Mouse (Mus musculus) lung, postnatal 25 days (tissue): Measurements from ENCODE around the gene Gnptab.
A peak's percentile ranks its signal among the peaks of the same experiment; 100 is the strongest.
"Not testable (repeated sequence)": the region's sequence is repeated elsewhere in the genome, so short reads cannot be mapped to it uniquely, and the experiment has no call there.

Experiments used
- DNase-seq: peaks from one replicate; pipeline ENCODE4 v3.0.0; 2022; ENCODE audit warnings: low spot score

Gnptab gene

DNA sequence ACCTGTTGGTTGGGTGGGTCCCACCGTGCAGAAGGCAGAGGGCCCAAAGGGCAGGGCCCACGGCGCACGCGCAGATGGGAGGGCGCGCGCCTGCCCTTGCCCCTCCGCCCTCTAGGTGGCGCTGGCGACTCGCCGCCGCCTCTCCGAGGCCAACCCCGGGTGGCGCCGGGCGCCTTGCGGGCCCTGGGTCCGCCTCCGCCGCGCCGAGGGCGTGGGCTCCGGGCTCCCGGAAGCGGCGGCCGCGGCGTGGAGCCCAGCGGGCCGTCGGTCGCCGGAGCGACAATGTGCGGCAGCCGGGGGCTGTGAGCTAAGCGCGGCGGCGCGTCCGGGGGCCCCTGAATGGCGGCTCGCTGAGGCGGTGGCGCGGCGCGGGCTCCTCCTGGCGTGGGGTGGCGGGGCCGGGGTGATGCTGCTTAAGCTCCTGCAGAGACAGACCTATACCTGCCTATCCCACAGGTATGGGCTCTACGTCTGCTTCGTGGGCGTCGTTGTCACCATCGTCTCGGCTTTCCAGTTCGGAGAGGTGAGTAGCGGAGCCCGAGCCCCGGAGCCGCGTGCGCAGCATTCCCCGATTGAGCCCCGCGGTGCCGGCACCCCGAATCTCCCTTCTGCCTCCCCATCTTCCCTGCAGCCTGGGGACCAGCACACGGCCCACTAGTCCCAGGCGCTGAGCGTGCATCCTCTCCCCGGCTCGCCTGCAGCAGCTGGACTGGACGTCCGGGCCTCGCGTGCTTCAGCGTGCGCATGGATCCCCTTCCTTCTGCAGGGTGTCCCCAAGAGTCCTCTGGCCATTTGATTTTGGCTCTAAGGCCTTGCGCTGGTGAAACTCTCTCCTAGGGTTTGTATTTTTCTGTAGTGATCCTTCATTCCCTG lies at the start of gene Gnptab, which contains the start of gene Dram1:
Gnptab (plus strand) TSS at position 120 of the 873 bp plus-strand sequence.
Dram1 (minus strand) TSS at position 68 of the 873 bp plus-strand sequence.
- peak; percentile 85 for DNase-seq

DNA sequence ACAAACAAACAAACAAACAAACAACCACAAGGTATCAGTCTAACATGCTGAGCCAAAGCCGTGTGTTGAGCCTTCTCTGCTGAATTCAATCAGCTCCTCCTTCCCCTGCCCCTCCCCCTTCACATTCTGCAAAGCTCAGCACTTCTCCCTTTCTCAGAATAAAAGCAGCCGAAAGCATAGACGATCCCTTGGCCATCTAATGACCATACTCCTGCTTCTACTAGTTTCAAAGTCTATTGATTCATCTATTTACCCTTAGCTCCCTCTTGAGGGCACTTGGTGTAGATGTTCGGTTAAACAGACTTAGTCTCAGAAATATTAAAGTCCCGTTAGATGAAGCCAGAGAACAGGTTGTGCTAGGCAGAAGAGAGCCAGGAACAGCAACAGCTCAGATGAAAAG lies 48.2 kb upstream of the Gnptab start:
- no peak for DNase-seq

DNA sequence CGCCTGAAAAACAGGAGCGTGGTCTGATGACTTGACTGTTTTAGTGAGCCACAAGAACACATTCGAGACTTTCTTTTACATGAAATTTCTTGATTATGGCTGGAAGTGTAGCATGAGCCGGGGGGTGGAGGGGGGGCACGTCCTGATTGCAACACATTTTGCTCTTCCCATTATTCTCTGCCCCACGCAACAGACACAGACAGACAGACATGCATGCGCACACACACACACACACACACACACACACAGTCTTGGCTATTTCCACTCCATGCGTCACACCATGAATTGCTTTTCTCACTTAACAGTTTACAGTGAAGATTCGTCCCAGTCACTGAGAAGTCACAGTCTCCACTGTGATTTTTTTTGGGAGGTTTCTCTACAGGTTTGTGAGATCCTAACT lies 38.3 kb upstream of the Gnptab start:
- no peak for DNase-seq

DNA sequence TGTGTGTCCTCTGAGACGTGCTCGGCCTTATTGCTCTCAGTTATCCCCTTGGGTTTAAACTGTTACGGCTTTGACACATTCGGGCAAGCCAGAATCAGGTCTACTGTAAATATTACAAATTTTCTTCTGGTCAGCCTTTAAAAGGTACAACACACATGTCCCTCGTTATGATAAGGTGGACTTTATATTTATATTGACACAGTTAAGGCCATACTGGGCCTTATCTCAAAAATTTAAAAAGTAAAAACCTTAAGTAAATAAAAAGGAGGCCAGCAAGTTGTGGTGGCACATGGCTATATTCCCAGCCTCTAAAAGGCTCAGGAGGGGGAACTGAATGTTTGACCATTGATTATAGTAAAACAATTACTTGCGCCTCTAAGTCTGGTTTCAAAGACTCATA lies 37.6 kb upstream of the Gnptab start:
- DNase-seq: no peak

DNA sequence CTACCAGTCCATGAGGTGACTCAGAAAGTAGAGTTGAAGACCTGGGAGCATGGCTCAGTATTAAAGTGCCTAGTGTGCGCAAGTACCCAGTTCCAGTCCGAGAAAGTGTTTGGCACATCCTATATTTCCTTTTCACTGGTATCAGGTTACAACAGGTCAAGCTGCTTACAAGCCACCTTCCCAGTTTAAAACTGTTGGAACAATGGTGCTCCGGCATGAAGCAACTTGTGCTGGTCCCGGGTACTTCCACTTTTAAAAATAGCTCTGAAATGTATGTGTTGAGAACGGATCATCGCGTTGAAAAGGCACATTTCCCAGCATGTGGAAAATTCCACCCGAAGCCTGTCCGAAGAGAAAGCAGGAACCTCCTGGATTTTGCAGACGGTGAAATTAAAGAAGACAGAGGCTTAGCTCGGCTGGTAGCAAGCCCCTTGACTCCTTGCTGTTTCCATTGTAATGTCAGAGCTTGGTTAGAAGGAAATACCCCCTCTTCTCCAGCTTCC lies 33.0 kb upstream of the Gnptab start:
- peak; percentile 57 for DNase-seq

DNA sequence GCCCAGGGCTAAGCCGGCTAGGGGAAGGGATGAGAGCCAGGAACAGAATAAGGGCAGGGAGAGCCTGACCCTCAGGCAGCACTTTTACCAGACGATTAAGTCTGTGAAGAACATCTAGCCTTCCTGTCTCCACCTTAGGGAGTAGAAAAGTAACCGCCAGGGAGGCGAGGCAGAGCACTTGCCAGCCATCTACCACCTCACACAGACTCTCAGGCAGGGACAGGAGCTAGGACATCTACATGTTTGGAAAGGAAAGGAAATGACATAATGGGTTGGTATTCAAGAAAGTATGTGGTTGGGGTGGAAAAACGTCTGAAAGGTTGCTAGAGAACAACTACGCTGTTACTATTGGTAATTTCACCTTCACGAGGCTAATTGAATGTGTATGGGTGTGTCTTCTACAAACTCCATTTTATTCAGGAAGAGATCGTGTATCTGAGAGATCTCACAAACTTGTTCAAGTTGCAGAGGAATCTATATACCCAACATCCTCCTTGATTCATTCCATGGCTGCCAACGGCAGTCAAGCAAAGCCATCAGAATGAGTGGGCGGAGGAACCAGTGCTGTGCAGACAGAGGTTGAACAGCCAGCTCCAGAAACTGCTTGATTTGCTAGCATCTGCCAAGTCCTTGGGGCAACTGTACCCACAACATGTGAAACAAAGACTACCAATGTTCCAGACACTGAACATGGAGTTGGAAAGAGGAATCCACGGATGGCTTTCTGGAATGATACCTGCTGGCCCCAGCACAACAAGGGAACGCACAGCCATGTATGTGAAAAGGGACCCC lies 32.3 kb upstream of the Gnptab start:
- no peak for DNase-seq

DNA sequence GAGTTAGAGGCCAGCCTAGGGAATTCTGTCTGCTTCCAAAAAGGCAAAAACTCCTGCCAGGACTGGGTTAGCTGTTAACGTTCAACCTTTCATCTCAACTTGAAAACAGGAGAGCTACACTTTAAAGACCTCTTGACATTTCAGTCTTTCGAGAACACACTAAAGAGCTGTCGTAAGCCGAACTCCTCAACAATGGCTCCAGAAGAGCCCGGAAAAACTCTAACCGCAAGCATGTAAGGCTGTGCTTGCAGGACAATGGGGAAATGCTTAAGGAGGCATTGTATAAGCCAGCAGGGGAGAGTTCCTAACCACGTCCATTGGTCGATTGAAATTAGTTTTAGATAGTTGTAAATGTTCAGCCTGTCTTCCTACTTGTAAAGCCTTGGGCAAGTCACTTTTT lies 29.1 kb upstream of the Gnptab start:
- peak; percentile 86 for DNase-seq

DNA sequence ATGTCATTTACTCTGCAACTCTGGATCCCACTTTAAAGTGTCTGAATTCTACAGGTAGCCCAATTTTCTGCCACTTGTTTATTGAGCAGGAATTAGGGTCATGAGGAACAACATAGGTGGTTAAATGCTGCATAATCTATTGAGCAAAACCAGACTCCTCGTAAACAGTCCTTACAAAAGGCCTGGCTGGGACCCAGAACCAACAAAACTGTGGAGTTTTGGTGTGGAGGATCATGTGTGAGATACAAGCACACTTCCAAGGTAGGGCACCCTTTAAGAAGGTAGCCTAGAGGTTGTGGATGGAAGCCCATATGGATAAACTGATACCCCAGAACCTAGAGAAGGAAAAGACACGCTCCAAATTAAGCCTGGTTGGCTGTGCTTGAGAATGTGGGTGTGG lies 28.2 kb upstream of the Gnptab start:
- DNase-seq: peak; percentile 59

DNA sequence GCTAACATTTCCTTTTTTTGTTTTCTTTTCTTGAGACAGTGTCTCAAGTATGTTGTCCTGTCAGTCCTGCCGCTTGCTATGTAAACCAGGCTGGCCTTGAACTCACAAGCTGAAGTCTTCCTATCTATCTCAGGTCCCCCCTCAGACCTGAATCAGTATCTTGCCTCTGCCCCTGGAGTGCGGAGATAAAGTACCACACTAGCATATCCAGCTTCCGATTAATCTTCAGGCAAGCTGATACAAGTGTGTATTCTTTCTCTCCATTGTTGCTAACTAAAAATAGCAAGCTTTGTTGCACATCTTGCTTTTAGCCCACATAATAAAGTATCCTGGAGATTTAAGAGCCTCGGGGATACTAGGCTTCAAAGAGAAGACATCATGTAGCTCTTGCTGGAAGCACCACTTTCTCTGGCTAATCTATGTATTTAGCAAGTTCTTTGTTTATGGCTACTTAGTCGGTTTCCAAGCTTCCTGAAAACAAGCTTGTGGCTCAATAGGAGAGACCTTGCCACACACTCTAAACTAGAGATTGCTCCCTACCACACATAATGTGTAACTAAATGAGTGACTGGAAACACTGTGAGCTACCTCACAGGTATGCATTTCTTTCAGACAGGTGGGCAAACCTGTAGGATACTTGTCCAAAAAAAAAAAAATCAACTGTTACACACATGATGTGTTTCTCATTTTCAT lies 27.4 kb upstream of the Gnptab start:
- DNase-seq: no peak

DNA sequence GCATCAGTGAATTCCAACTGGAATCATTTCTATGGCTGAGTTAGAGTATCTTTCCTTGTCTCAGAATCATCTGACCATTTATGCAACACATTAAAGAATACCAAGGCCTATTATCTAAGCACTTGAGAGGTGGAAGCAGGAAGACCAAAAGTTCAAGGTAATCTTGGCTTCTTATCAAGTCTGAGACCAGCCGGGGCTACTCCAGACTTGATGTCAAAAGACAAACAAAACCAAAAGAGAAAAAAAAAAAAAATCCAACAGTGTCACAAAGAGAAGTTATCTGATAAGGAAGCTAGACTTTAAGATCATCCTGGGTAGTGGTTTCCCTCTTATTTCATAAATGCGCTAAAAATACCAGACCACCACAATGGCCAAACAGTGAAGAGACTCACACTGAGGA lies 26.4 kb upstream of the Gnptab start:
- peak; percentile 69 for DNase-seq

DNA sequence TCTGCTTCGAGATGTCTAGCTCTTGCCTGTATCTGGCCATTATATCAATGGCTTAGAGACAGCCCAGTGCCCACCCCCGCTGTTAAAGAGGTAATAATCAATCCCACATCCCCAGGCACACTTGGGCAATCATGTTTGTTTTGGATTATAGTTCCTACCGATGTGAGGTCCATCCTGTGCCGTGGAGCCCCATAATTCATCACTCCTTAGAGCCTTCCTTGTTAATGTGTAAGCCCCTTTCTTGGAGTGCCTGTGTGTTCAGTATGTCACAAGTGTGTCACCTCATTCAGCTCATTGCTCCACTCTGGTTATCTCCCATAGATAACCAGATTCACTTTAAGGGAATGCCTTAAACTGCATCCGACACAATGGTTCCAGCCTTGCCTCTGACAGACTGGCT lies 24.3 kb upstream of the Gnptab start:
- no peak for DNase-seq

DNA sequence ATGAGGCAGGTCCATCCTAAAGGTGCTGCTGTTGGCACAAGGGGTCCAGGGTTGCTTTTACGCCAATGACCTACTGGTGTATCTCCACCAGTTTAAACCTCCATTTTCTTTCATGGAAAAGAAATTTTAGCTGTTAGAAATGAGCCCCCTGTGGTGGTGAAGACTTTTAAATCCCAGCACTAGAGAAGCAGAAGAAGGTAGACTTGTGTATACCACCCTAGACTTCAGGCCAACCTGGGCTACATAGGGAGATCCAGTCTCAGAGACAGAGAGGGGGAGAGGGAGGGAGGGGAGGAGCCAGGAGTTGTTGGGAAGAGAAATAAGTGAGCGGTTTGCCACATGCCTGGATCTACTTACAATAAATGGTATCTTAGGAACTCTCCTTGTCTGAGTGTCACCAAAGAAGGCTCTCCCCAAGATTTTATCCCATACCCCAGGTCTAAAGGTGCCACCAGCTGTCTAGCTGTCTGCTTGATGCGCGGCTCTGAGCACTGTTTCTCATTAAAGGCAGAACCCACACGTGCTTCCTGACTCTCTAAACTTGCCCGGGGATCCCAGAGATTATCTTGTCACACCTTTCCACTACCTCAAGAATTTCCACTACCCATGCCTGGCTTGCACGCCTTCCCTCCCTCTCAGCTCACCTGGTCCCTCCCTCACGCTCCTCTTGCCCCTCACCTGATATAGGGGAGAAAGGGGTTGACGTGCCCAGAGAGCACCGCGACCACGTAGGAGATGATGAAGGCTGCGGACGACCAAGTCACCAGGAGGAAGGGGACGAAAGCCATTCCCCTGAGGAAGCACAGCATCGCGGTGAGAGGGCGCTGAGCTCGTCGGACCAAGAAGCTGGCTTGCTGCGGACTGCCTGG lies 22.6 kb upstream of the Gnptab start:
- no peak for DNase-seq

DNA sequence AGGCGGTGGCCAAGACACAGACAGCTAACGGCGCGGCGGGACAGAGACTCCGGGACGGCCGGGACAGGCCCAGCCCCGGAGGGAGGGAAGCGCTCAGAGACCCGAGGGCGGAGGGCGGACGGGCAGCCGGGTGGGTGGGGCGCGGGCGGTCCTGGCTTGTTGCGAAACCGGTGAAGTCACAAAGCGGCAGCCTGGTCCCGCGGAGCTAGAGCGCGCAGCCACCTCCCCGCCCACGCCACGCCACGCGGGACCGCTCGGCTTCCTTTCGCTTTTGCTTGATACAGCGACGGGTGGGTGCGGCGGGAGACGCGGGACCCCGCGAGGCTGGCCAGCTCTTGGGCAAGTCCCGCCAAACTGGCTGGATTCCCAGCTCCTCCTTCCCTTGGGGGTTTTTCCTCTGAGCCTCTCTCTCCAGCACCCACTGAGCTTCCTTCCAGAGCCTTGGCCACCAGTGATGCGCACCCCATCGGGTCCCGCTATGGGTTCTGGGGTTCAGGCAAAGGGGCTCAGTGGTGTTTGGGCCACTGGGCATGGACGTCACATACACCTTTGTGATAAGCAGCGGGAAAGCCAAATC lies 21.9 kb upstream of the Gnptab start:
- peak; percentile 80 for DNase-seq

DNA sequence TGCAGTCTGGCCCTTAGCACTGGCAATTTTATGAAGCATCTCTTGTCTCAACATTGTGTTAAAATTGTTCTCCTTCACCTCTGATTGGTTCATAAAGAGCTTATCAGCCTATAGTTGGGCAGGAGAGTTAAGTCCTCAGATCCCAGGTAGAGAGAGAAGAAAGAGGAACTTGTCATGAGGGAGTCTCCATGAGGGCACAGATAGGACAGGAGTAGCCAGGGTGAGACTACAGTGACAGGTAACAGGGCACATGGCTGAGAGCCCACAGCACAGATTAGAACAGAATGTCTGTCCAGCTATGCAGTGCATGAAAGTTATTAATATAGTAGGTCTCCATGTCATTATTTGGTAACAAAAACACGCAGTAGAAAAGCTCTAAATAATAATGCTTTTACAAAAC lies 16.7 kb upstream of the Gnptab start:
- no peak for DNase-seq

DNA sequence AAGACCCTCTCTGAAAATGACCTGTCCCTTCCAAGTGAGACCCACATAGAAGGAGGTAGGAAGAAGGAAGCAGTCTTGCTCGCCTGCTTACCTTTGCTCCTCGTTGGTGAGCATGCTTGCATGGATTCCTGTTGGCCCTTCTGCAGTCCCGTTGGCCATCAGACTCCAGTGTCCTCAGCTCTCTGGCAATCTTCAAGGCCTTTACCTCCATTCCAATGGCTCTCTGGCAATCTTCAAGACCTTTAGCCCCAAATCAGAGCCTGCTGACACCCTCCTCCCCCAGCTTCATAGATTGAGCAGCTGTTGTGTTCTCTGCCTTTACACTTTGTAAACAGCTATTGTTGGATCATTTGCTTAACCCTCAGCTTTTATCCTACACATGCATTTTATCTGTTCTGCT lies 14.7 kb upstream of the Gnptab start:
- no peak for DNase-seq

DNA sequence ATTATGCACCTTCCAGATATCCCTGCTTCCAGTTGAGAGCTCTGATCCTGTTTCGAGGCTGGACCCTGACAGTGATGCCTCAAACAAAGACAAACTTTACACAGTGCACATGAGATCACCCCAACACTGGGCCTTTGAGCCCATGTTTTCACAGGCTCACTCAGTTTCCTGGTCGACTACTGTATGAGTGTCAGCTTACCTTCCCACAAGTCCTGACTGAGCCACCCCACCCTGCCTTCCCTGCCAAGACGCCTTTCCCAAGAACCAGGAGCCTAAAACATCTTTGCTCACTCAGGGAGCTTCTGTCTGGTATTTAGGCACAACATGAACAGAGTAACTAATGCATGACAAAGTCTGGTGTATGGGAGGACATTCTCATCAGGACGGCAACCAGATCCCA lies 9.7 kb upstream of the Gnptab start:
- no peak for DNase-seq

DNA sequence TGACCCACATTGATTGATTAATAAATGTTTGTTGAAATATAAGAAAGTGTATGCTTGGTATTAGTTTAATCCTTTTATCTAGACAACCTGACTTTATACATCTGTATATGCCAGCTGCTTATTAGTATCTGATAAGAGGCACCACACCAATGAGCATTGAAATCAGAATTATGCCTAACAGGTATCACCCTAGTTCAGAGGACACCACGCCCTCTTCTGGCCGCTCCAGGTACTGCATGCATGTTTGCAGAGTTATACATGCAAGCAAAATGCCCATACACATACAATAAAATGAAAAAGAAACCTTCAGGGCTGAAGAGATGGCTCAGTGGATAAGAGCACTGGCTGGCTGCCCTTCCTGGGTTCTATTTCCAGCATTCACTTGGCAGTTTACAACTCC lies 7.1 kb upstream of the Gnptab start:
- no peak for DNase-seq

DNA sequence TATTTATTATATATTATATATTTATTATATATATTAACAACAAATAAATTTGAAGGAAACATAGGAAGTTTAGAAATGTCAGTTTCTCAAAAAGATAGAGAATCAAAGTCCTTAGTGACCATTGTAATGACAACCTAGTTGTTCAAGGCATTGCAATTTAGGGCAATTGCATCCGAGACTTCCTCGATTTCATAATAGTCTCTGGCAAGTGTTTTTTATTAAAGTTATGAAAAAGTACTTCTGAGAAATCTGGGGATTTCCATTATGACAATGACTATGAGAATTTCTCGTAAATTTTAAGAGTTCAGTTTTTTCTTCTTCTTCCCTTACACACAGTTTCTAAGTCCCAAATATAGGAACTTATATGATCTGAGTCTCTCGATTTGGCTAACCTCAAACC lies 6.5 kb upstream of the Gnptab start:
- no peak for DNase-seq

DNA sequence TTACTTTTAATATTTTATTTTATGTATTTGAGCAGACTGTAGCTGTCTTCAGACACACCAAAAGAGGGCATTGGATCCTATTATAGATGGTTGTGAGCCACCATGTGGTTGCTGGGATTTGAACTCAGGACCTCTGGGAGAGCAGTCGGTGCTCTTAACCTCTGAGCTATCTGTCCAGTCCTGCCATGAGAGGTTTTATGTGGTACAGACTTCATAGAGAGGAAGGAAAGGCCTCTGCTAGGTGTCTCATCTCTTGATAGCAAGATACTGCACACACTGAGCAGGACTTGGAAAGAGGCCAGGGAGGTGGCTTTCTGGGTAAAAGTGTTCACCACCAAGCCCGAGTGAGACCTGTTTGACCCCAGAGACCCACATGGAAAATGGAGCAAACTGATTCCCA lies 6.0 kb upstream of the Gnptab start:
- DNase-seq: not testable (repeated sequence)

DNA sequence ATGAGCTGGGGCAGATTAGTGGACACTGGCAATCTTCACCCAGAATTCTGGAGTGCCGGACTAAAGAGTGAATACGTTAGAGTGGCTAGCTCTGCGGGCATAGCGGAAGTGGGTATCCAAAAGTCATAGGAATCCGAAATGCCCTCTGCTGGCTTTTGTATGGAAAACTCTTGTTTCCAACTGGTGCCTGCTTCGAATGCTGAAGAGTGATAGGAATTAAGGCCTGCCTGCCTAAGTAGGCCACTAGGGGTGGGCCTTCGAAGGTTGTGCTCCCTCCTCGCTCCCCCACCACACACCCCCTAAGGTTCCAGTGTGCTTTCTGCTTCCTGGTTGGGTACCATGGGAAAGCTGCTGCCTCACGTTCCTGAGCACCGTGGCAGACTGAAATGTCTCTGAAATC lies 3.9 kb upstream of the Gnptab start:
- DNase-seq: no peak

DNA sequence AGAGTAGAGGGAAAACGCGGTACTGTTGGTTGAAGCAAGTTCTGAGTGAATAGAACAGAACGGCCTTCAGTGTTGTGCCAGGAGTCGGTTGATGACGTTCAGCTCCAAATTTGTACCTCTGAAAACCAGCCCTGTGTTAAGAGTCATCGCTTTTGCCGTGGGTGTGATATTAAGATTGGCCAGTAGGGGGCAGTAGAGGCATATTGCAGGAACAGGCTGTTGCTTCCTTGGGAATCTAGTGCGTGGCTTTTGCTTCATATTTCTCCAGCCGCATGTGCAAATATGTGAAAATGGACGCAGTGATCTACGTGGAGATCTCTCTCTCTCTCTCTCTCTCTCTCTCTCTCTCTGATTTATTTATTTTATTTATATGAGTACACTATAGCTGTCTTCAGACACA lies 2.2 kb upstream of the Gnptab start:
- peak; percentile 91 for DNase-seq
